Mouse (Mus musculus): Measurements from ENCODE around the gene Spaca7. TPM values are rescaled to one million over a fixed set of nuclear protein-coding genes. Genes with fewer than 3 reads are reported as not detected.
"Not testable (repeated sequence)": the region's sequence is repeated elsewhere in the genome, so short reads cannot be mapped to it uniquely, and the experiment has no call there.

The Spaca7 gene
- polyA plus RNA-seq, 1 experiment: not detected

DNA sequence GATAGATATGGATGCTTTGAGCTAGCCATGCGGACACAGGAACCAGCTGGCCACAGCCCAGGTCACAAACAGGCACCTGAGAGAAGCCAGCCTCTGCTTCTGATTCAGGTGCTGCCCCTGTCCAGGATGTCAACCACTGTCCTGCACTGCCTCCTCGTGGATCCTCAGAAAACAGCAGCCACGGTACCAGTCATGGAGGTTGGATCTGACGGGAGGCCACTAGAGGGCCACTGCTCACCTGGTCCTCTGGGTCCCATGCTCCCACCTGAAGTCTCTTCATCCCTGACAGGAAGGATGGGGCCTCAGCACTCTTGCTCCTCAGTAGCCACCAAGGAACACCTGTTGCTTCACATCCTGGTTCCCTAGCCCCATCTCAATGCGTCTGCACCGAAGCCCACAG is 34.4 kb downstream of the Spaca7 start:
- no peaks in the 10 kb centered on the region for H3K9me3 ChIP-seq

DNA sequence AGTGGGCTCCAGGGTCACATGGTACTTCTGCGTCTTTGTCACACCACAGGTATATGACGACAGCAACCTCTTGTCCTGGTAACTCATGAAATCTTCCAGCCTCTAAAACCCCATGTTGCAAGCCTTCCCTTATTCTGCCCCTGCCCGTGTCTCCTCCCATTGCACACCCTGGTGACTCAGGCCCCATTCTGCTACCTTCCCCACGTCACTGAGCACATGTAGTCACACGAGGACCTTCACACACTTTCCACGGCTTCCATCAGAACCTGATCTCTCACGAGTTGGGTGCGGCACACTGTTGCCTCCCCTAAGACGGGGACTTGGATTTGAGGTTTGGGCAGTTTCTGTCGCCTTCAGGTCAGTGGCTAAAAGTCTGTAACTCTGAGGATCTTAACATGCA is 36.0 kb downstream of the Spaca7 start:
- Histone ChIP-seq H3K9me3 (no peaks in the 10 kb centered on the region), H3K4me1 (peaks cover 3% of the 10 kb centered on the region; the same call in 1 of the 2 replicates), H3K27me3 (replicated peaks) (peaks cover 37% of the 10 kb centered on the region), H3K36me3 (replicated peaks; ENCODE audit: low read length) (peaks cover 7% of the 10 kb centered on the region), H3K4me3 (replicated peaks) (no peak overlapping the region)
- no peak for TF ChIP-seq FLI1 (IDR thresholded peaks at IDR 0.05; ENCODE audit: low read length)
- TF ChIP-seq GATA1 (IDR thresholded peaks at IDR 0.05; ENCODE audit: borderline replicate concordance, low read length): no peak

More for the DNA sequence above, 34.4 kb downstream of the Spaca7 start:
- Histone ChIP-seq H3K36me3 (replicated peaks; ENCODE audit: low read length) (no peaks in the 10 kb centered on the region), H3K27me3 (replicated peaks) (peaks cover 41% of the 10 kb centered on the region), H3K4me1 (peaks cover 3% of the 10 kb centered on the region; the same call in 1 of the 2 replicates), H3K4me3 (replicated peaks) (no peak overlapping the region)
- no peak for TF ChIP-seq FLI1 (IDR thresholded peaks at IDR 0.05; ENCODE audit: low read length)
- TF ChIP-seq GATA1 (IDR thresholded peaks at IDR 0.05; ENCODE audit: borderline replicate concordance, low read length): no peak

DNA sequence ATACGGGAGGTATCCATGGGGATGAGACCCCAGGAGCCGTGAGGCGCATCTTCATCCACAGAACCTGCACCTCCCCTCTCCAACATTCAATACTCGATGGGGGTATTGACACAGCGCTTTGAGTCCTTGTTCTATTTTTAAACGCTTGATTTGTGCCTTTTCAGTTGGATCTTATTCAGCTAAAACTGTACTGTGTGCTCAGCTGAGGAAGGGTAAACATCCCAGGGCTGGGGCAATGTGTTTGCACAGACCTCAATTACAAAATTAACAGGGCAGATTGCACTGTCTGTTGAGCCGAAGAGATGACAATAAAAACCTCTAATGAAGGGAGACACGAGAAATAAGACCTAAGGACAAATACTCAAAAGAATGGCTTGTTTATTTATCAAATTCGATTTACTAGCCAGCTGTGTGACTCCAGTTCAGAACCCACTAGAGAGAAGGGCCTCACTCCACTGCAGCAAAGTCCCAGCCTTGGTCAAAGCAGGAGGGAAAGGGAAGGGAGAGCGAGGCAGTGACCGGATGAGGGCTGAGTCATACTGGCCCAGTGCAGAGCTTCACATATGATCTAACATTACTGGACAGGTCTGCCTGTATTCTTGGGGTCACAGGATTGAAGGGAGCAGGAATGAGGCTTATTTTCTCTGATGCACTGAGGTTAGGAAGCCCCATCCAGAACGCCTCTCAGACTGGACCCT is 37.1 kb downstream of the Spaca7 start:
- Histone ChIP-seq H3K4me3 (replicated peaks) (no peak overlapping the region), H3K27me3 (replicated peaks) (peaks cover 27% of the 10 kb centered on the region), H3K4me1 (peaks cover 3% of the 10 kb centered on the region; the same call in 1 of the 2 replicates), H3K36me3 (replicated peaks; ENCODE audit: low read length) (peaks cover 18% of the 10 kb centered on the region), H3K9me3 (no peaks in the 10 kb centered on the region)
- no peak for TF ChIP-seq FLI1 (IDR thresholded peaks at IDR 0.05; ENCODE audit: low read length)
- TF ChIP-seq GATA1 (IDR thresholded peaks at IDR 0.05; ENCODE audit: borderline replicate concordance, low read length): no peak

DNA sequence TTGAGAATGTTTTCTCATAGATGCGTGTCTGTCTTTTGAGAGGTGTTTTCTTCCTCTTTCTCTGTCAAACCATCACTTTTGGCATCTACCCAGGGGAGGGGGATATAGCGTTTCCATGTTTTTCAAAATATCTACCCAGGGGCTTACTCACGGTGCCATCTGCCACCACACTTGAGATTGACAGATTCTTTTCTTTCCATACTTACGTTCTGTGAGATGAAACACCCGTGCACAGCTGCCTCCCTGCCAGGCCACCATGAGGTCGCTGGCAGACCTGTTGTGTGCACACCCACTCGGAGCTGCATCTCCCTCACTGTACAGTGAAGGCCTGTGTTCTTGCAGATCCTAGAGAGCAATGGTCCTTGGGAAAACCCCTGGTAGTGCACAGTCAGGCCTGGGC is 40.4 kb downstream of the Spaca7 start:
- peaks cover 12% of the 10 kb centered on the region for H3K27me3 ChIP-seq (replicated peaks)
- peaks cover 10% of the 10 kb centered on the region; the same call in 1 of the 2 replicates for H3K4me1 ChIP-seq
- H3K4me3 ChIP-seq (replicated peaks): no peak overlapping the region
- H3K36me3 ChIP-seq (replicated peaks; ENCODE audit: low read length): peaks cover 45% of the 10 kb centered on the region
- no peaks in the 10 kb centered on the region for H3K9me3 ChIP-seq
- TF ChIP-seq GATA1 (IDR thresholded peaks at IDR 0.05; ENCODE audit: borderline replicate concordance, low read length) (no peak), FLI1 (IDR thresholded peaks at IDR 0.05; ENCODE audit: low read length) (no peak)

DNA sequence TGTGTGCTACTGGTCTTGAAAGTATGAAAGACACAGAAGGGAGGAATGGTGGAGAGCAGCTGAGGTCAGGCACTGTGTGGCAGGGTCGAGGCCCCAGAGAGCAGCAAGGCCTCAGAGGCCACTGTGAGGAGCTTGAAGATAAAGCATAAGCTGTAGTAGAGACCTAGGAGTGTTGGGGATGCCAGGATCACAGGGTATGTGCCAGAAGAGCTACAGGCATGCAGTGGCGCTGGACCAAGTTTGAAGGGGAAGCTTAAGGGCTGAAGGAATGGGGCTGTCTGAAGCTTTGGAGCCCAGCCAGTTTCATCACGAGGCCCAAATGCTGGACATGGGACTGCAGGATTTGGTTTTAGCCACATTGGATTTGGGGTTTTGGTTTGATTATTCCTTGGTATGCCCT is 44.5 kb downstream of the Spaca7 start:
- H3K9me3 ChIP-seq; H3K4me3 ChIP-seq (replicated peaks); H3K4me1 ChIP-seq; H3K27me3 ChIP-seq (replicated peaks): not testable (repeated sequence)
- H3K36me3 ChIP-seq (replicated peaks; ENCODE audit: low read length): peaks cover 81% of the 10 kb centered on the region

DNA sequence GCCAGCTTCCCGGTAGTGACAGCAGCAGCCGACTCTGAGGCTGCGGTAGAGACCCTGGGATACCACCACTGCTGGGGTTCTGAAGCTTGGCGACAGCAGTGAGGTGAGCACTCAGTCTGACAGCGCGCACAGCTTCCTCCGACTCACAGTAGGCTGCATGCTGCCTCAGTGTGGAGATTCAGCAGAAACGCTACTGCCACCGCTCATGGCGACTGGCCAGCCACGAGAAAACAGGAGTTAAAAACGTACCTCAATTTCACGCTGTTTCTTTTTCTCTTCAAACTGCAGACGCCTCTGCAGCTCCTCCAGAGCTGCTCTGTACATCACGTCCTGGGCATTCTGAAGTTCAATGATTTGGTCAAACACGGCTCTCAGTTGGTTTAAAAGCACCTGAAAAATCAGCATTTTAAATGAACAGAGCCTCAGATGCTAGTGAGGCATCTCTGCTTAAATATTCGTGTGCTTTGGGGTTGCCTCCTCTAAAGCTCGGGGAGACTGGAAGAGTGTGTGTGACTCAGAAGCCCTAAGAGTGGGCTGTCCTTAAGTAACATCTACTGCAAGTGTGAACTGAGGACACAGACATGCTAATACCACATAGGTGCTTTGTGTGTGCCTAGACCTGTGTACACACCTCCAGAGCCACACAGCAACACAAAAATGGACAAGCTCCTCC is 48.9 kb downstream of the Spaca7 start:
- H3K9me3 ChIP-seq: peaks cover 9% of the 10 kb centered on the region
- H3K4me1 ChIP-seq: no peaks in the 10 kb centered on the region
- TF ChIP-seq FLI1 (IDR thresholded peaks at IDR 0.05; ENCODE audit: low read length): no peak
- no peak overlapping the region for H3K4me3 ChIP-seq (replicated peaks)
- H3K36me3 ChIP-seq (replicated peaks; ENCODE audit: low read length): peaks cover 88% of the 10 kb centered on the region
- H3K27me3 ChIP-seq (replicated peaks): no peaks in the 10 kb centered on the region

DNA sequence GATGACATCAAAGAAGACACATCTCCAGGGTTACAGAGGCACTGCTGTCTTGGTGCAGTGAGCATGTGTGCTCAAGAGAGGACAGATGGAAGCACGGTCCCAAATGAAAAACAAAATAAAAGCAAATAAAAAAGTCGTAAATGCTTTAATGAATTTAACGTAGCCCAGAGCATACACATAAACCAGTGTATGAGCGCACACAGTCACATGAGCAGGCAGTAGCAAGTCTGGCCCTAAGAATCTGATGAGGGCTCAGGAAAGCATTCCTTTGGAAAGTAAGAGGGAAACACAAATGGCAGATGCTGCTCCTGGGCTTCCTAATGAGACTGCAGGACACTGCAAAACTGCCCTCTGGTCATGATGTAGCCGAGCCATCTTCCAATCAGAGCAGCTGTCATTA is 53.1 kb downstream of the Spaca7 start:
- peaks cover 100% of the 10 kb centered on the region for H3K36me3 ChIP-seq (replicated peaks; ENCODE audit: low read length)
- peaks cover 23% of the 10 kb centered on the region for H3K9me3 ChIP-seq
- H3K4me3 ChIP-seq (replicated peaks): no peak overlapping the region
- TF ChIP-seq FLI1 (IDR thresholded peaks at IDR 0.05; ENCODE audit: low read length) (no peak), GATA1 (IDR thresholded peaks at IDR 0.05; ENCODE audit: borderline replicate concordance, low read length) (no peak)
- H3K4me1 ChIP-seq: peaks cover 19% of the 10 kb centered on the region
- no peaks in the 10 kb centered on the region for H3K27me3 ChIP-seq (replicated peaks)

DNA sequence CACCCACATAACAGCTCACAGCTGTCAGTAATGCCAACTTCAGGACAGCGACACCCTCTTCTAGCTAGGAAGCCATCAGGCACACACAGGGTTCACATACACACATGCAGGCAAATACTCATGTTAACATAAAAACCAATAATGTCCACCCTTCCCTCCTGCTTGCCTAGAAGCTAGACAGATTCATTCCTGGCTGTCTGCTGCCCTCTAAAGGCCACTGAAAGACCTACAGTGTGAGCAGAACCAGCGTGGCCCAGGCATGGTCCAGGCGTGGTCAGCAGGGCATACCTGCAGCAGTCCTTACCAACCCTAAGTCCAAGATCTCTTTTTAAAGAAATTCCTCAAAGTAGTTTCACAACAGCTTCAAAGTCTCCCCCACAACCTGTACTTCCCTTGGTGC is 56.2 kb downstream of the Spaca7 start:
- no peaks in the 10 kb centered on the region for H3K27me3 ChIP-seq (replicated peaks)
- TF ChIP-seq FLI1 (IDR thresholded peaks at IDR 0.05; ENCODE audit: low read length): no peak
- TF ChIP-seq GATA1 (IDR thresholded peaks at IDR 0.05; ENCODE audit: borderline replicate concordance, low read length): no peak
- peaks cover 21% of the 10 kb centered on the region for H3K4me1 ChIP-seq
- H3K4me3 ChIP-seq (replicated peaks): no peak overlapping the region
- H3K9me3 ChIP-seq: peaks cover 14% of the 10 kb centered on the region
- peaks cover 96% of the 10 kb centered on the region for H3K36me3 ChIP-seq (replicated peaks; ENCODE audit: low read length)

DNA sequence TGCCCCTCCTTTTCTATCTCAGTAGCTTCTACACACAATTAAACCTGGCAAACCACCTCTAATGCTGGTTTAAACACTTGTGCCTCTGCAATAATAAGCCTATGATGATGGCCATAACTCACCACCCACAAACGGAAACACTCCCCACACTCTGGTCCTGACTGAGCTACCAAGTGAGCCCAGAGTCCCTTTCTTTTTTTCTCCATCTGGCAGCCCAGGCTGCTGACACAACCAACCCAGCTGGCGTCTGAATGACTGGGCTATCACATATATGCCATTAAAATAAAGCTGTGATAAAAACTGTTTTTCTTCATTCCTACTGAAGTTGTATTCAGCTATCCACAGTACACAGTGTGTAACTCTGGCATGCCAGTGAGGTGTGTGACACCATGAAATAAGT is 62.5 kb downstream of the Spaca7 start:
- TF ChIP-seq FLI1 (IDR thresholded peaks at IDR 0.05; ENCODE audit: low read length) (no peak), GATA1 (IDR thresholded peaks at IDR 0.05; ENCODE audit: borderline replicate concordance, low read length) (no peak)
- Histone ChIP-seq H3K9me3 (no peaks in the 10 kb centered on the region), H3K4me3 (replicated peaks) (no peak overlapping the region), H3K36me3 (replicated peaks; ENCODE audit: low read length) (peaks cover 96% of the 10 kb centered on the region), H3K4me1 (peaks cover 13% of the 10 kb centered on the region), H3K27me3 (replicated peaks) (no peaks in the 10 kb centered on the region)

DNA sequence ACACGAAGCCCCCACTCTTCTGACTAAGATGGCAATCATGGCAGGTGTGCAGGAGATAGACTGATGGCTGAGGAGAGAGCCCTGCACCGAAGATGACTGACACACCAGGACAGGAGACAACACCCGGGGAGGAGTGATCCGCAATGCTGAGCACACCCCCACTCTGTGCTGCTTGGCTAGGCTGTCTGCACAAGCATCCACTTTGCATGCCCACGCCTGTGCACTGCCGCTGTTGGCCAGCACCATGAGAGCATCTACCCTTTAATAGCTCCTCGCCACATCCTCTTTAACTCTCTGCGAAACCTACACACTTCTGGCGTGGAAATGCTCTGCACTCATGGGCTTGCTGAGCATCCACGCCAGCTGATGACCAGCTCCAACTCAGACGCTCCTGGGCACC is 65.6 kb downstream of the Spaca7 start:
- H3K4me1 ChIP-seq: peaks cover 6% of the 10 kb centered on the region
- H3K27me3 ChIP-seq (replicated peaks): no peaks in the 10 kb centered on the region
- H3K9me3 ChIP-seq: no peaks in the 10 kb centered on the region
- no peak overlapping the region for H3K4me3 ChIP-seq (replicated peaks)
- no peak for TF ChIP-seq FLI1 (IDR thresholded peaks at IDR 0.05; ENCODE audit: low read length)
- no peak for TF ChIP-seq GATA1 (IDR thresholded peaks at IDR 0.05; ENCODE audit: borderline replicate concordance, low read length)
- peaks cover 94% of the 10 kb centered on the region for H3K36me3 ChIP-seq (replicated peaks; ENCODE audit: low read length)

Data from megakaryocyte, embryonic 14.5 days (primary cell).